Mouse (Mus musculus) kidney, postnatal 14 days (tissue): ENCODE measurements around the gene Rnasel.

Experiments used
- DNase-seq: peaks from one replicate; pipeline ENCODE4 v3.0.0; 2022; ENCODE audit warnings: mixed read lengths

Gene Rnasel

DNA sequence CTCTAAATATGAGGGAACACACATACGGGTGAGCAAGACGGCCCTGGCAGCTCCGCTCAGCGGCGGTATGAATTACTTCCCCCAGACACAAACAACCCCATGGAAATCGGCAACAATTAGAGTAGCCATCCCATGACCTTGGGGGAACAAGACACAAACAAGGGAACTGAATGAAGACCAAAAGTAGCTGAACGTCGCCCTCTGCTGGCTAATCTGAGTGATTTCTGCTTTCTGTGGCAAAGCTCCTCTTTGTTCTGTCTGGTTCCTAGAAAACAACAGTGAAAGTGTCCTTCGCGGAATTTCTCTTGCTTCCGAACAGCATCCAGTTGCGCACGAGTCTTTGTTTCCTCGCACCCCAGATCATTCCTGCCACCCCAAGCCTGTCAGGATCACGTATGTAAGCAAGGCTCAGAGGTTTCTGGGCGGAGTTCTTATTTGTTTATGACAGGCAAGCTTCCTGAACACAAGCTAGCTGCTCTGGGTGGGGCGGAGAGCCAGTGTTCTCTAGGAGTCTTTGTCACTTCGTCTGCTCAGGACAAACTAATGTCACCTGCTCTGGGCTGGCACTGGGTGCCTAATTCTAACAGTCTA, at the start of gene Rnasel:
Gene Rnasel, plus strand, starts transcription at position 216 of the 591 bp plus-strand sequence.
- DNase-seq, result peak; percentile 78

DNA sequence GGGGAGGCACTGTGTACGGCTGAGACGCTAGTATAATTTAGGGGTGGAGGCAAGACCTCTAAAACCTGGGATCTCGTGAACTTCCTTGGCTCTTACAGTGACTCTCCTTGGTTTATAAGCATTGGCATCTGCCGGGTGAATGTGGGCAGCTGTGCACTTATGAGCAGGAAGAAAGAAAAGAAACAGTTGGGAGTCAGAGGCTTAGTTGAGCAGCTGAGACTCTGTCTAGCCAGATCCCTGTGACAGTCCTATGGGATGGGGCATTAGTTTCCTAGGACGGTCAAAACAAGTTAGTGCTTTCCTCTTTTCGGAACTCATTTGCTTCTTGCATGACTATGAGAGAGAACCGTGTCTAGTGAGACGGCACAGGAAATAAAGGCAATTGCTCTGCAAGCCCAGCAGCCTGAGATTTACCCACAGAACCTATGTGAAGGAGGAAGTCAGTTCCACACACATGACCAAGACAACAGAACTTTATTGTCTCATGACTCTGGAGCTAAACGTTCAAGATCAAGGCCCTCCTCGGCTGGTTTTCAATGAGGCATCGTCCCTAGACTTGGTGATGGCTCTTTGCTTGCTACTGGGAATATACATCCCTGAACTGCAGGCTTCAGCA, 48.7 kb upstream of the Rnasel start:
- no peak for DNase-seq

DNA sequence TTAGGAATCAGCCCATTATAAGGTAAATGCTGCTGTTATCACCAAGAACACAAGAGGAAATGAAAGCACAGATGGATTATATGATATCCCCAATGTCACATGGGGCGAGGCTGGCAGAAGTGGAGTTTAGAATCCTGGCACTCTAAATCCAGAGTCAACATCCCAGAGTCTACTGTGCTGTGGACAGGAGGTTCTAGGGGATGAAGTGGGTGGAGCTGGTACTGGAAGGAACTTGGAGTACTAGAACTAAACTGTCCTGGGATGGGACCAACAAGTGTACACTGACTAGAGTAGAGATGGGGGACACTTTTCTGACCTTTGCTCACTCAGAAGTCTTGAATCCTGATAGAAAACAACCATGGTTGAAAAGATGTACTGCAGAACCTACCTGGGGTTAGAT, 47.8 kb upstream of the Rnasel start:
- DNase-seq, result no peak

DNA sequence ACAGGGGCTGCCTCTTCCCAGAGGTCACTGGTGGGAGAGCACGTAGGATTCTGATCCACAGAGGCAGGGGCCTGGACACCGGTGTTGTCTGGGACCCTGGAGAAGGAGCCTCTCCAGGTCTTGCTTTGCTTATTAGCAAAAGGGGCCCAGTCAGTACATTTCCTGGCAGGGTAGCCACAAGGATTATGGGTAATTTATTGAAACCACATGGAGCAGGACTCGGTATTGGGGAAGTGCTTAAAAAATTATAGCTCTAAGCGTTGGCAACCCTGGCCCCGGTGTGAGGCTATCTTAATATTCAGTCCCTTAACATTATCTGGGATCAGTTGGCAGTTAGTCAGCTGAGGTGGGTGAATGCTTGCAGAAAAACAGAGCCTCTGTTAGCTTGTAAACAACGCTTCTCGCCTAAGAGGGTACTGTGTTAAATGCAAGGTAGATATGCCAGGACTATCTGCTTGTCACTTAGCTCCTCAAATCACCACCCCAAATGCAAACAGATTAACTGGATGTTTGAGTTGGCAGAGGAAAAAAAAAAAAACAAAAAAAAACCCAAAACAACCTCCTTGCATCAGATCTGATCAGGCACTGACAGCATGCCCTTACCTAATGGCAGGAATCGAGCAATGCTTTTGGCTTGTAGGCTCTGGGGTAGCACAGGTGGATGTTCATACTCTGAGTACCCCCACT, 46.9 kb upstream of the Rnasel start:
- DNase-seq, result no peak

DNA sequence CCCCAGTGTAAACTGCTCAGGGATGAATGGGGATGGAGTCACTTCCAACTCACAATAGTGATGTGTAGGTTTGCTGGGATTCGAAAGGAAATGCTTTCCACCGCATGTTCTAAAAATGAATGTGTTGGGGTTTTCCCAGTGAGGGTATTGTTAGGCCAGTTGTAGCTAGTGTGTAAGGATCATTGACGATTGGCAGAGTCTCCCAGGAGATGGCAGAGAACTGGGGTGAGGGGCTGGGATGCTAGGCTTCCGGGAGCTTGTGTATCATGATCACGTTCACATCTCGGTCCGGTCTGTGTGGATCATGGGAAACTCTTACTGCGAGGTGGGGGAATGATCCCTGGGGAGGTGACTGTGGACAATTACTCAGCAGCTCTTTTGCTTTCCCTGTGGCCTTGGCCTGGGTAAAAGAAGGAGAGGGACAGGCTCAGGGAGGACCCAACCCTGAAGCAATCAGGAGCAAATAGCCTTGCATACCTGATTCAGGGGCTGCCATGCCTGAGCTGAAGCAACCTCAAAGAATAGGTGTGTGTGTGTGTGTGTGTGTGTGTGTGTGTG, 46.3 kb upstream of the Rnasel start:
- DNase-seq, result no peak

DNA sequence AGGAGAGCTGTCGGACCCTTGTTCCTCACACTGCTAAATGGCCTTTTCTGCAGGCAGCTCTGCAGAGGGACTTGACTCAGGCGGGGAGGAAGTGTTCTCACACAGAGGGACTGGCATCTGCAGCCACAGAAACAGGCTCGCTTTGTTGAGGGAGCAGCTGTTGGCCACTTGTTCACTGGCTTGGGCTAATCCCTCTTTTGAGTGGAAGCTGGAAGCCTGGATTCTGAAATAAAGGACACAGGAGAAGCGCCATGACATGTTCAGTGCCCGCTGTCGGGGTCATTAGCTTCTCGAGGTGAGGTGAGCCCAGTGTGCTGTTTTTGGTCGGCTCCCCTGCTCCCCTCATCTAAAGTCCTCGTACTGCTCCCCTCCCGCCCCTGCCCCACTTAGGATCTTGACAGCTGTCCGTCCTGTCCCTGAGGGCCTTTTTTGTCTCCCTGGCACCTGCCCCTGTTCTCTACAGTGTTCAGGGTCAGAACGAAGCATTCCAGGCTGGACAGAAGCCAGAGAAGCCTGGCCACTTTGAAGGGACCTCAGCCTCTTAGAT, 45.7 kb upstream of the Rnasel start:
- no peak for DNase-seq

DNA sequence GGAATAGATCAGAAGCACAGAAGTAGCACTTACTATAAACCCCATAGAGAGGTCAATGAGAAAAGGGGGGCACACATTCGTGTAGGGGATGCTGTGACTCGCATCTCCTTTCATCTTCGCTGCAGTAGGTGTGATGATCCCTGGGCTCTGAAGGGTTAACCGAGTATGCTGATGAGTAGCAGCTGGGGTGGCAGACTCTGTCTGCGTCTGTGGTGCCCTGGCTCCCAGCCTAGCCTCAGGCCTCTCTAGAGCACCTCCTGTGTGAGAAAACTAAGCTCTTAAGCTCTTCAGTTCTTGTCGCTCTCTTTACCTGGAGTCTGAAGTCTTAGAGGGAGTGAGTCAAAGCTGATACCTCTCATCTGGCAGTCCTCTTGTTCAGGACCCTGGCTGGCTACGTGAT, 45.1 kb upstream of the Rnasel start:
- no peak for DNase-seq

DNA sequence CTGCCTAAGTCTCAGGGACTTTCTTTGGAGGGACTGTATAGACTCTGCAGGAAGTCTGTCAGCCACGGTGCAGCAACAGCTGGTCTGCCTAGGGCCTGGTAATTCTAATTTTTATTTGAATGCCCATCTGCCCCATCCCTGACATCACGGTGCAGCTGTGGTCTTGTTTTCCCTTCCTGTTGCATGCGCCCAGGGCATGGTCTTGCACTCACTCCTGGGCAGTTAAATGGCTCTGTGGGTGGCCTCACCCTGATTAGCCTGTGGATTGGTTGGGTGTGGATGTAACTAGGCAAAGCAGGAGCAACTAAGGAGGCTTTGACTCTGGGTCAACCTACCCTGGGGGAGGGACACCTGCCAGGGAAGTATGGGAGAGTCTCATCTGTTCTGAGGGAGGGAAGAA, 44.2 kb upstream of the Rnasel start:
- no peak for DNase-seq

DNA sequence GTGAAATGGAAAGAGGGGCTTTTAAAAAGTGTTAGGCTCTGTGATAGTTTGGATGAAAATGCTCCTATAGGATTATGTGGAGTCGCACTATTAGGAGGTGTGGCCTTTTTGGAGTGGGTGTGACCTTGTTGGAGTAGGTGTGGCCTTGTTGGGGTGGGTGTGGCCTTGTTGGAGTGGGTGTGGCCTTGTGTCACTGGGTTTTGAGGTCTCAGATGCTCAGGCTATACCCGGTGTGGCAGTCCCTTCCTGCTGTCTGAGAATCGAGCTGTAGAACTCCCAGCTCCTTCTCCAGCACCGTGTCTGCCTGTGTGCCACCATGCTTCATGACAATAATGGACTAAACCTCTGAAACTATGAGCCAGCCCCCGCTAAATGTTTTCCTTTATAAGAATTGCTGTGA, 40.6 kb upstream of the Rnasel start:
- DNase-seq, result no peak

DNA sequence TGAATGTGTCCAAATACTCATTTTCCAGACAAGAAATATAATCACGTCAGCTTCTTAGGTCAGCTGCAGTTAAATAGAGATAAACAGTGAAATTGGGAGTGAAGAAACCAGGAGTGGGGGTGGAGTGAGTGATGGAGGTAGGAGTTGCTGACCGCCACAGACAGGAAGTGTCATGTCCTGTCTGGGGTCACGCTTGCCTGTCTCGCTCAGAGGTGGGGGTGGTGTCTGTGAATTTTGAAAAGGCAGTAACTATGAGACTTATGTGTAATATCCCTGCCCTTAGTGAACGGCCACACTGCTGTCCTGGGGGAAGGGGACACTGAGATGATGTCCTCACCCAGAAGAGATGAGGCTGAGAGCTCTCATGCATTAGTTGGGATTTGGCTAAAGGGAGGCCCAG, 39.8 kb upstream of the Rnasel start:
- no peak for DNase-seq

DNA sequence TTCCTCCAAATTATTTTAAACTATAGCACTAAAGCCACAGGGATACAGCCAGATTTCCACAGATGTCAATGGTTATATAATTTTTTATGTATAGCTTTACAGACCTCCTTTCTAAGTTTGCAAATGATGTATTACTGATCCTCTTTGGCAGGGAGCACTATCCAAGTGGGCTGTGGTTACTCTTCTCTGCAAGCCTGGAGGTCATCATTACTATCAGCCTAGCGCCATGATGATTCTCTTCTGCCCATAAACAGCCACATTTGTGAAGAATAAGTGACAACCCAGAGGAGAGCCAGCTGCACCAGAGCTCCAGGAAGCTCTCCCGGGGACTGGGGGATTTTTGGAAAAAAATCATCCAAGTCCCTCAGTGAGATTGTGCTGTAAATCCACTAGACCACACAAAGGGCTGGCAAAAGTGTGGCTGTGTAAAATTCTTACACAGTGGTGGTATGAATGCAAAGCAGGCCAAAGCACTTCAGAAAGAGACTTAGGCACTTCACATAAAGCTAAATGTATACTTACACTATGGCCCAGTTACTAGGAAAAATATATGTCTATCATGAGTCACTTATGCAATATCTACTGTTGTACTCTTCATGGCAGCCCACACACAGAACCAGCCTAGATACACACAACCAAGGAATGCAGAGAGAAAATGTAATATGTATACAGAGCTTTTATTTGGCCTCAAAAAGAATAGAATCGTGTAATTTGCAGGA, 37.5 kb upstream of the Rnasel start:
- no peak for DNase-seq

DNA sequence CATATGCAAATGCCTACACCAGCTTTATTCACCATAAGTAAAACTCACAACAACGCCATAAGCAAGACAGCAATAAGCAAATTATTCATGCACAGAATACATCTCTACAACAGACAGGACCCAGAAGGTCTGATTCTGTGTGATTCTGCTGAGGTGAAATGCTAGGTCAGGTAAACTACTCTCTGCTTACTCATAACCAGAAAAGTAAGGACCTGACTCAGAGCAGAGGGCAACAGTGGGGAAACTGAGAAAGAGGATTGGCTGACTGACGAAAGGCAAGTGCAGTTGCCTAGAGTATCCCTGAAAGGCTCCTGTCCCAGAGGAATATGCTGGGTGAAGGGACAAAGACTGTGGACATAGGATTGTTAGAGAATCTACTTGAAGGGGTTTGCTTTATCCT, 36.6 kb upstream of the Rnasel start:
- DNase-seq, result no peak

DNA sequence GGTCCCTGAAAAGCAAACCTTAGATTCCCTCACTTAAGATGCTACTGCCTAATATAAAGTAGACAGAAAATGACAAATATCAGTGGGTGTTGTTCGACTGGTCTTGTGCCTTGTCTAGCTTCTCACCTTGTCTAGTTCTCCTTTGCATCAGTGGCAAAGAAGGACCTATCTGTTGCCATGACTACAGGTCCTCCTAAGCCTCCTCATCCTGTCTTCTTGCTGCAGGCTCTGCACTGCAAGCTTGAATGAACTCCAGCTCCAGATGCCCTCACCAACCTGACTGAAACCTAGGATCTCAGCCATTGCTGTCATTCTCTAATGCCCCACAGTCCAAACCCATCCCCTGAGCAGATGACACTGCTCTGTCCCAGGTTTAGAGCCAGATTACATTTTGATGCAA, 31.2 kb upstream of the Rnasel start:
- no peak for DNase-seq

DNA sequence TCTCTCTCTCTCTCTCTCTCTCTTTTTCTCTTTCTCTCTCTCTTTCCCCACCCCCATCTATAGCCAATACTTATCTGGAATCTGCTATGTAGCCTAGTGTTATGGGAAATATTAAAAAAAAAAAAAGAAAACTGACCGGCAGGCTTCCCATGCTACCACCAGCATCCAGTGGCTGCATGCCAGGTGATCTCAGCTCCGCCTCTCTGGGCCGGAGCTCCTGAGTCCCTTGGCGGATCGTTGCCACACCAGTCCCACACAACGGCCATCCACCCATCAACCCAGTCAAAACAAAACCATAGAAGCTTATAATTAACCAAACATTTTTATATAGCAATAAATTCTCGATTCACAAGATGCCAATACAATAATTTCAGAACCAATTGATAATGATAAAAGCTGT, 28.3 kb upstream of the Rnasel start:
- no peak for DNase-seq

DNA sequence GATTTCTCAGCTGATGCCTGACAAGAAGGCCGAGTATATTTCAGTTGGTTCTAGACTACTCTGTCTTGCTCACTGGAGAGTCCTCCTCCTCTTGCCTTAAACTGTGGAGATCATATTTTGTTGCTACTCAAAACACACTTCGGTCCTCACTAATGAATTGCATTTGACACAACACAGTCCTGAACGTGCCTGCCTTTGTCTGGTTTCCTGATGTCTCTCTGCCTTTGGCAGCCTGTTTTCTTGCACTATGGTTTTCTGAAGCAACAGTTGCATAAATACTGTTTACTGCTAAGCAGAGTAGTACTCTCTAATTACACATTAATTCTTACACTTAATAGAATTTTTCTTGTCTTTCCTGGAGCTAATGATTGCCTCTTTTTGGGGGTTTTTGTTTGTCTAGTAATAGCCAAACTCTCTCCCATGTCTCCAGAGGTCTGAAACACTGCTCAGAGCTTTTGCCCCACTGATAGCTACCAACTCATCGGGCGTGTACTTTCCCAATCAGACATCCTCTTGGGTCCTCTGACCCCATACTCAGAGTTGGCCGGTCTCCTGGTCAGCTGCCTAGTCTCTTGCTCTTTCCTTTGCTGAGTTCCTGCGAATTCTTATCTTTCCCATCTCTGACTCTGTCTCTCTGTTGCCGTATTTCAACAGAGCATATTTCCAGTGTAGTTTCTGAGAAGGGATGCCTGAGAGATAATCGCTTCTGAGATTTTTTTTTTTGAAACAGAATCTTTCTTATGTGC, 27.5 kb upstream of the Rnasel start:
- no peak for DNase-seq

DNA sequence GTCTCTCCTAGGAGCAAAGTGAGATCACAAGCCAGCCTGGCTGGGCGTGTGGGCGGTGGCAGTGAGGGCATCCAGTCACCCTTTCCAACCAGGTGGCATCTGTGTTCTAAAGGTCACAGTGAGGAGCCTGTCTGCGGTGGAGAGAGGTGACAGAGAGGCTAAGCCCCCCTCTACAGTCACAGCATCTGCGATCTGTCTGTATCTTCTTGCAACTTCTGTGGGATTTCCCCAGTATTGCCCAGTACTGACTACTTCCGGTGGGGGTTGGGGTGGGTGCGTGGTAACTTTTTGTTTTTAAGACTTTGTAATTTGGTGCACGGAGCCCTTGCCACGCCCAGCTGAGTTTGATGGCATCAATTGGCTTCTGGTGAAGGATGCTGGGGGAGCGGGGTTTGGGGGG, 25.8 kb upstream of the Rnasel start:
- no peak for DNase-seq

DNA sequence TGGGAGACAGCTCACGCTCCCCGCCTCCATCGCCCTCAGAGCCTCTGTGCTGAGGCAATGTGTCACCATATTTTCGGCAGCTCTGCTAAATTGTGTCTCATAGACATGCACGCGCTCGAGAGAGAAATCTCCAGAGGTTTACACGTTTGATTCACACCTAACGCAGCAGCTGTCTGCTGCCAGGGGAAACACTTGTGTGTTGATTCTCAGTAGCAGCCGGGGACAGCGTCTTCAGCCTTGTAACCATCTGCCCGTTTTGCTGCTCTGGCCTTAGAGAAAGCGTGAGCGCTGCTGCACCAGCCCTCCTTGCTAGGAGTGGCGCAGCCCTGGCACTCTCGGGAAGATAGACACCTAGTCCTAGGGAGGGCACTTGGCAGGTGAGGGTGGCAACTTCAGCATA, 22.6 kb upstream of the Rnasel start:
- DNase-seq, result no peak

DNA sequence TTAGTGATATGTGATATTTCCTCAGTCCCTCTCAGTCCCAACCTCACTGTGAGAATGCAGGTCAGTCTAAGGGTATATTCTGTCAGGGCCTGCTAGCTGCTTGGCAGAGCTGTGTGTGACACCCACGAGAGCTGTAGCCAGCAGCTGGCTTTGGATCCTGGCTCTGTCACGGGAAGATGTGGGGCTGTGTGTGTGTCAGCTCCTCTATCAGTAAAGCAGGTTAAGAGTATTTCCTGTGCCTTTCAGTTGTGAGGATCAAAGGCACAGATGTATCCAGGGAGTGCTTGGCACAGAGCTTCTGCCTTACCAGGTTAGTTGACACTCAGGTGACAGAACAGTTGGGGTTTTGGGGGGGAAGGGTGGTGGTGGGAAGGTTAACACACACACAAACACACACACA, 19.4 kb upstream of the Rnasel start:
- DNase-seq, result no peak

DNA sequence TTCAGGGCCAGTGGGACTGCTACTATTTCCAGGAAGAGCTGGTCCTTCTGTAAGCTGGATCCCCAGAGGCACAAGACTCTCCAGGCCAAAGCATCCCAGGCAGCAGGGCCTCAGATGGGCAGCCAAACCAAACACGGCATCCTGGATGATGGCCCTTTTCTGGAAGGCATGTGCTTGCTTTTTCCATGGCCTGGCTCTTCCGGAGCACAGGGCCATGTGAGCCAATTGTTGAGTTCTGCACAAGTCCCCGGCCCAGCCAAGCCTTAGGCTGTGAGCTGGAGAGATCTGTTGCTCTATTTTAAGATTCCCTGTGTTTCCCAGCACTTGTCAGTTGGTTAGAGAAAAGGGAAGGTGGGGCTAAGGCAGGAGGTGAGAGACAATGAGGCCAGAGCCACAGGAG, 18.6 kb upstream of the Rnasel start:
- peak; percentile 72 for DNase-seq

DNA sequence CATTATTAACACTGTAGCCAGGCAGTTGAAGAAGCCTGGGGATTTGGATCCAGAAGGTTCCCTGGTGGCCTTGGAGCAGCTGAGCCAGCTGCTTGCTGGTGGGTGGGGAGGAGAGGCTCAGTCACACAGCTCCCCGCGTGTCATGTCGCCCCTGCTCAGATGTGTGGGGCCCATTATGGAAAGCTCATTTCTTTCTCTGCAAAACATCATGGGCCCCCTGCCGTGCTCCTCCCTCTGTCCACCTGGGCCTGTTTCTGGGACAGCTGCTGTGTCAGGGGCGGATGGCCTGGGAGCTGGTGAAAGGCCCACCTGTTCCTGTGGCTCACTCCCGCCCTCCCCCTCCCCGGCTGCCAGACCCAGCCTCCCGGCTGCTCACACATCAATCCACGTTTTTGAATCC, 16.0 kb upstream of the Rnasel start:
- no peak for DNase-seq

DNA sequence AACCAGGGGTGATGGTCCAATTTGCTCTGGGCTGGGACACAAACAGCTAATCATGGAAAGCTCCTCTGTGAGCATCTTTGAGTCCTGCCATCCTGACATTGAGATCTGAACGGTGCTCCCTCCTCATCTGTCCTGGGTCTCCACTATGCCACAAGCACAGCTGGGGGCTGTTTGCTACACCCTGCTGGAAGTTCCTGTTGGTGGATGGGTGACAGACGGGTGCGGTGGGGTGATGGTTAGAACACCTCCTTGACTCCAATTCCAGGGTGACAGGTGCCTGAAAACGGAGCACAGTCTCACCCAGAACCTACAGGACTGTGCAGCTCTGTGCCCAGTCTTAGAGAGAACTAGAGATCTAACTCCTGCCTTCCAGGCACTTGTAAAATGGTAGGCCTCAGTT, 14.4 kb upstream of the Rnasel start:
- no peak for DNase-seq

DNA sequence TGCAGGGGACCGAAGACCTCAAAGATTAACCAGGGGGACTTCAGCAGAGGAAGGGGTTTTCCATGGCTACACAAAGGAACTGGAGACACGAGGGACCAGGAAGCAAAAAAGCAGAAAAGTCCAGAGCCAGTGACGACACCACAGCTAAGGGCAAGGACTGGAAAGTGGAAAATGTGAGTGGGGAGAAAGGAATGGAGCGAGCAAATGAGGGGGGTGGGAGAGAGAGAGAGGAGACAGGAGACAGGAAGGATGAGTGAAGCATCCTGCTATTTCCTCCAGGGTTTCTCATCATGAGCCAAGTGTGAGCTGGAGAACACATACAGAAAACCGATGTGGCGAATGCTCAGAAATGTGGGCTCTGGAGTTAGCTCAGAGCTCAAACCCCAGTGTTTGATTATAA, 13.1 kb upstream of the Rnasel start:
- DNase-seq, result no peak
